Mouse (Mus musculus) ovary, postnatal 14 days (tissue): ENCODE data around the gene Dock4.

Source experiments
- DNase-seq: peaks from one replicate; pipeline ENCODE4 v3.0.0; 2022; ENCODE audit warnings: low spot score

The Dock4 gene

GRCm38 (mm10) chr12:40885377-40885776 lies 439.6 kb downstream of the Dock4 start:
- DNase-seq: no peak

- no peak for DNase-seq
These were observed 441.7 kb downstream of the Dock4 start for GRCm38 (mm10) chr12:40887496-40887895.

DNA sequence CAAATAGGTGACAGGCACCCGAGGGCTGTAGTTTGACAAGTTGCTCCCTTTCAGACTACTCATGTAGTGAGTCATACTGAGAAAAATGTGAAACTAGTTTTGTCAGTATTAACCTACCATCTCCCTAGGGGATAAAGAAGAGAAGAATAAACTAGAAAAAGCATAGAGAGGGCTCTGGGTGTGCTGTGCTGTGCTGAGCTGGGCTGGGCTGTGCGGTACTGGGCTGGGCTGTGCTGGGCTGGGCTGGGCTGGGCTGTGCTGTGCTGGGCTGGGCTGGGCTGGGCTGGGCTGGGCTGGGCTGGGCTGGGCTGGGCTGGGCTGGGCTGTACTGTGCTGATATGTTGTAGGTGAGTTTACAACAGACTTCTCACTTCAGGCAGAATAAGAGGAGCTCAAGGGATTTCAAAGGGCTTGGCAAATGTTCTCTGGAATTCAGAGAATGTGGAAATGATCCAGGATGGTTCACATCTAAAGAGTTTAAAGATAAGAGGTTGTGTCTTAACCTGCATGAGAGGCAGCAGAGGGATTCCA lies 442.6 kb downstream of the Dock4 start:
- no peak for DNase-seq

GRCm38 (mm10) chr12:40888829-40889228 lies 443.1 kb downstream of the Dock4 start:
- DNase-seq: no peak

DNA sequence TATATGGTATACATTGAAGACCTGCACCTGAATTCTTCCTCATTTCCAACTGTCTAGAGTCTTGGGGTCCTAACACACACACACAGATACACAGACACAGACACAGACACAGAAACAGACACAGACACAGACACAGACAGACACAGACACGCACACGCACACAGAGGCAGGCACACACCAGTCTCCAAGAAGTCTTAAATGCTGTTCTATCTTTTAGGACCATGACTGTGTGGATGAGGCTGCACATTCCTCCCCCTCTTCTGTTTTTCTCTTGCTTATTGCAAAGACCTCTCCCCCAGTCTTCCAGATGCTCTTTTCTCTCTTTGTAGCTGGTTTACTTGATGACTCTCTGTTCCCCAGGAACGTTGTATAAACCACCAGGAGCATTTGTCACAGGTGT lies 443.8 kb downstream of the Dock4 start:
- no peak for DNase-seq

GRCm38 (mm10) chr12:40891168-40891567 lies 445.4 kb downstream of the Dock4 start:
- no peak for DNase-seq

- no peak for DNase-seq
These were observed 448.0 kb downstream of the Dock4 start for GRCm38 (mm10) chr12:40893741-40894140.

- DNase-seq: no peak
These were observed 448.9 kb downstream of the Dock4 start for GRCm38 (mm10) chr12:40894695-40895094.
